In genomic region chr9:119517467-119517866, GRCm38 (mm10) we compare ENCODE assay signal across 13 mouse cellular contexts.
DNase-seq lines count a peak whose midpoint lies in the region; ATAC-seq and TF ChIP-seq lines count a peak whose summit lies in the region.
"Had no signal": no experiment of that assay in that cellular context is flagged by ENCODE, and none has a peak within 500 bp of the region (broad histone marks: within the 10 kb centered on the region; RNA-seq: fewer than 3 reads in every experiment).

No protein-coding gene starts in this region.

- H3K36me3 ChIP-seq in heart, embryonic 15.5 days, result 0 out of 2 replicates have a peak, but pooled peaks cover 6% of the 10 kb centered on the region
- H3K36me3 ChIP-seq in midbrain, embryonic 14.5 days (ENCODE audit: control insufficient read depth, insufficient read depth, low read length), result no peaks in the 10 kb centered on the region
- H3K36me3 ChIP-seq in midbrain, postnatal 0 days (ENCODE audit: insufficient read depth, low read length), result no peaks in the 10 kb centered on the region
- no peaks in the 10 kb centered on the region for H3K36me3 ChIP-seq in hindbrain, embryonic 15.5 days
- H3K36me3 ChIP-seq in neural tube, embryonic 15.5 days, result no peaks in the 10 kb centered on the region
- H3K36me3 ChIP-seq: liver, embryonic 15.5 days had no signal

- TF ChIP-seq CTCF in midbrain, postnatal 0 days (IDR thresholded peaks at IDR 0.05), result no peak

- no peak for DNase-seq in heart, postnatal 14 days
- peak; percentile 45 for DNase-seq in midbrain, embryonic 14.5 days
- DNase-seq in midbrain, postnatal 0 days (ENCODE audit: low spot score), result no peak
- DNase-seq in adrenal gland, adult 18-20 months (ENCODE audit: low spot score in 2 of 2), result no peak
- DNase-seq: cerebellum, adult 11-12 months; kidney, adult 8-10 months; right cerebral cortex, postnatal 4 days had no signal

- peaks cover 25% of the 10 kb centered on the region for H3K4me1 ChIP-seq in heart, embryonic 15.5 days (replicated peaks)
- H3K4me1 ChIP-seq in midbrain, embryonic 14.5 days (ENCODE audit: control insufficient read depth, insufficient read depth, low read length), result peaks cover 4% of the 10 kb centered on the region; the same call in 1 of the 2 replicates
- no peaks in the 10 kb centered on the region for H3K4me1 ChIP-seq in midbrain, postnatal 0 days (ENCODE audit: insufficient read depth, low read length)
- H3K4me1 ChIP-seq in hindbrain, embryonic 15.5 days (replicated peaks), result peaks cover 14% of the 10 kb centered on the region; the same call in 1 of the 2 replicates
- peaks cover 7% of the 10 kb centered on the region; the same call in 1 of the 2 replicates for H3K4me1 ChIP-seq in neural tube, embryonic 15.5 days
- H3K4me1 ChIP-seq: liver, embryonic 15.5 days had no signal

- no peak overlapping the region for H3K4me3 ChIP-seq in heart, embryonic 15.5 days
- no peak overlapping the region for H3K4me3 ChIP-seq in midbrain, embryonic 14.5 days (replicated peaks; ENCODE audit: low read depth, low read length)
- no peak overlapping the region for H3K4me3 ChIP-seq in midbrain, postnatal 0 days (ENCODE audit: low read depth, low read length)
- H3K4me3 ChIP-seq in hindbrain, embryonic 15.5 days, result no peak overlapping the region
- no peak overlapping the region for H3K4me3 ChIP-seq in neural tube, embryonic 15.5 days (replicated peaks)
- H3K4me3 ChIP-seq: forebrain, embryonic 12.5 days; liver, embryonic 15.5 days had no signal

- 0 out of 2 replicates have a peak, but pooled peaks cover 13% of the 10 kb centered on the region for H3K27me3 ChIP-seq in heart, embryonic 15.5 days
- H3K27me3 ChIP-seq in midbrain, embryonic 14.5 days (ENCODE audit: control insufficient read depth, insufficient read depth, low read length), result peaks cover 79% of the 10 kb centered on the region
- H3K27me3 ChIP-seq in midbrain, postnatal 0 days (ENCODE audit: insufficient read depth, low read length), result peaks cover 48% of the 10 kb centered on the region
- peaks cover 7% of the 10 kb centered on the region; the same call in 1 of the 2 replicates for H3K27me3 ChIP-seq in hindbrain, embryonic 15.5 days
- 0 out of 2 replicates have a peak, but pooled peaks cover 4% of the 10 kb centered on the region for H3K27me3 ChIP-seq in neural tube, embryonic 15.5 days (replicated peaks)
- H3K27me3 ChIP-seq: CH12.LX had no signal

- intact Hi-C loops in heart, postnatal 14 days (cut with DNase I), result loop anchor here (5.0 kb wide), 1 partner anchor 50 kb away; no protein-coding TSS in a partner anchor

- peak overlapping the region; percentile 37 for H3K27ac ChIP-seq in heart, embryonic 15.5 days
- H3K27ac ChIP-seq in midbrain, embryonic 14.5 days (replicated peaks; ENCODE audit: low read depth, low read length), result no peak overlapping the region
- no peak overlapping the region for H3K27ac ChIP-seq in midbrain, postnatal 0 days (ENCODE audit: low read depth, low read length)
- no peak overlapping the region for H3K27ac ChIP-seq in hindbrain, embryonic 15.5 days (replicated peaks)
- no peak overlapping the region for H3K27ac ChIP-seq in neural tube, embryonic 15.5 days (replicated peaks)
- H3K27ac ChIP-seq: forebrain, embryonic 12.5 days; liver, embryonic 15.5 days had no signal

- ATAC-seq in heart, embryonic 15.5 days (replicated peaks; ENCODE audit: insufficient number of reproducible peaks, insufficient read depth, low FRiP score, low read depth), result no peak
- no peak for ATAC-seq in midbrain, embryonic 14.5 days (ENCODE audit: low FRiP score, low TSS enrichment)
- no peak for ATAC-seq in midbrain, postnatal 0 days (ENCODE audit: low FRiP score)
- ATAC-seq in hindbrain, embryonic 15.5 days (ENCODE audit: low FRiP score, low read depth), result no peak
- no peak for ATAC-seq in neural tube, embryonic 15.5 days (ENCODE audit: low FRiP score)

- no peaks in the 10 kb centered on the region for H3K9me3 ChIP-seq in heart, embryonic 15.5 days (replicated peaks)
- H3K9me3 ChIP-seq in midbrain, embryonic 14.5 days (ENCODE audit: control insufficient read depth, low read length), result no peaks in the 10 kb centered on the region
- no peaks in the 10 kb centered on the region for H3K9me3 ChIP-seq in midbrain, postnatal 0 days (ENCODE audit: low read length)
- H3K9me3 ChIP-seq in hindbrain, embryonic 15.5 days, result no peaks in the 10 kb centered on the region
- H3K9me3 ChIP-seq in neural tube, embryonic 15.5 days (replicated peaks), result no peaks in the 10 kb centered on the region
- H3K9me3 ChIP-seq: forebrain, embryonic 12.5 days; liver, embryonic 15.5 days had no signal

- no peak overlapping the region for H3K9ac ChIP-seq in heart, embryonic 15.5 days
- no peak overlapping the region; the same call in 1 of the 2 replicates for H3K9ac ChIP-seq in midbrain, embryonic 14.5 days (replicated peaks; ENCODE audit: low read length)
- H3K9ac ChIP-seq in midbrain, postnatal 0 days (replicated peaks; ENCODE audit: low read length, poor library complexity, severe bottlenecking), result no peak overlapping the region
- no peak overlapping the region for H3K9ac ChIP-seq in hindbrain, embryonic 15.5 days
- H3K9ac ChIP-seq in neural tube, embryonic 15.5 days (replicated peaks), result no peak overlapping the region
- H3K9ac ChIP-seq: forebrain, embryonic 12.5 days; liver, embryonic 15.5 days had no signal

- WGBS in heart, embryonic 15.5 days, result 38% methylated on average over 20 of the region's 20 CpGs
- 23% methylated on average over 20 of the region's 20 CpGs for WGBS in midbrain, embryonic 14.5 days
- 15% methylated on average over 20 of the region's 20 CpGs for WGBS in midbrain, postnatal 0 days
- WGBS in hindbrain, embryonic 15.5 days, result 18% methylated on average over 20 of the region's 20 CpGs
- 30% methylated on average over 20 of the region's 20 CpGs for WGBS in neural tube, embryonic 15.5 days

- H3K4me2 ChIP-seq in heart, embryonic 15.5 days, result peak overlapping the region; percentile 9; the same call in 1 of the 2 replicates
- H3K4me2 ChIP-seq in midbrain, embryonic 14.5 days (ENCODE audit: low read length), result peak overlapping the region; percentile 21
- no peak overlapping the region for H3K4me2 ChIP-seq in midbrain, postnatal 0 days (ENCODE audit: low read depth, low read length, poor library complexity, severe bottlenecking)
- peak overlapping the region; percentile 28; the same call in 1 of the 2 replicates for H3K4me2 ChIP-seq in hindbrain, embryonic 15.5 days
- peak overlapping the region; percentile 36 for H3K4me2 ChIP-seq in neural tube, embryonic 15.5 days
- H3K4me2 ChIP-seq: forebrain, embryonic 12.5 days; liver, embryonic 15.5 days had no signal
